Mouse (Mus musculus): ENCODE measurements at regions not wholly inside any gene's neighbourhood (a gene's known extent, or its start where the extent isn't known, plus 50 kb on each side); places are given as distances from the start of the nearest gene placed in this dataset.

DNA sequence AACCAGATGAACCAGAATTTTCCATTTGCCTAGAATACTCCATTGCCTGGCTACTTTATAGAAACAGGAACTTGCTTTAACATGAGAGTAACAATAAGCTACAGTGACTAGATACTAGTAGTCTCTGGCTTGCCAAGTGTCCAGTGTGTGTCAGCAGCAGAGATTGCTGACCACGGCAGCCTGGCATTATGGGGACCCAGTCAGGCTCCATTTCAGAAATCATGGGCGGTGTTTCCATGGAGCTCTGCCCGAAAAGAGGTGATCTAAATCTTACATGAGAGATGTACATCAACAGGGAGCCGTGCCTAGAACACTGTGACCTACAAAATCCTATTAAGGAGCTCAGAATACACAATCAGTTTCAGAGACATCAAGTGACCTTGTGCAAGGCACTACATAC is 160.8 kb upstream of the Bcl6 start:
- DNase-seq (ENCODE audit: low read depth) = peak; percentile 40

DNA sequence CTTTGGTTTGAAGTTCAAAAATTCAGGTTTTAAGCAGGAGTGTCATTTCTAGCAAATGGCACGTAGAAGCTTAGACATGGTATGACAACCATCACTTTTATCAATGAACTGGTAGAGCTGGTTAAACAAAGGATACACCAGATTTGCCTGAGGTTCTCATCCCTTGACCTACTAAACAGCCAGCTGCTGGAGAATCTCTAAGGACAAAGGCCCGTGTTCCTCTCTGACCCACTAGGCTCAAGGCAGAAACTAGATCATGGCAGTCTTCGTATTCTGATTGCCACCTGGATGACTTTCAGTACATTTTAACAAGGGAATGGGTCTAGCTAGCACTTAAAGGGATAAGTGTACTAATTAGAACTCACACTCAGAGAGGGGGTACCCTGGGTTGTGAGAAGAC is 155.2 kb upstream of the Bcl6 start:
- DNase-seq (ENCODE audit: low read depth) = no peak

DNA sequence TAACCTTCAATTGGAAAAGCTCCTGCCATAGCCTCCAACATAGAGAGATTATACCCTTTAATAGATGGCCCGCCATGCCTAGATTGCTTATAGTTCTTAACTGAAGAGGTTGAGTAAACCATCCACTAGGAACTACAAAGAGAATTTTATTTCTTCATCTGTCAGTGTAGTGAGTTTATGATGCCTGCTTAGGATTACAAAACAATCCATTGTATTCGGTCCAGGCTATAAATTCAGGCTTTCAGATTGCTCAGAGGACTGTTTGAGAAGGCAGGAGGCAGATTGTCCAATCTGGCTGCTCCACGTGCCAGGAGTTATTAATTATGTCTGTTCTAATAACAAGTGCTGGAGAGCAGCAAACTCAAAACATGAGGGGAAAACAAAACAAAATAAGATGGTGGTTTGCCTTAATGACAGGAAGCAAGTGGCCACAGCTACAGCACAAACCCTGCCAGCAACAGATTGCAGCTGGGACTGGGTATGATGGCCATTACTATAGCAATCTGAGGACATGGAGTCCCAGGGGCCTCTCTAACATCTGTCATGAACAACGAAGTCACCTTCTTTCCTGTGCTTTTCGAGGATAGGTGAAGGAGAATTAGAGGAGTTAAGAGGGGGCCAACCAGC is 154.4 kb upstream of the Bcl6 start:
- DNase-seq (ENCODE audit: low read depth) = no peak

DNA sequence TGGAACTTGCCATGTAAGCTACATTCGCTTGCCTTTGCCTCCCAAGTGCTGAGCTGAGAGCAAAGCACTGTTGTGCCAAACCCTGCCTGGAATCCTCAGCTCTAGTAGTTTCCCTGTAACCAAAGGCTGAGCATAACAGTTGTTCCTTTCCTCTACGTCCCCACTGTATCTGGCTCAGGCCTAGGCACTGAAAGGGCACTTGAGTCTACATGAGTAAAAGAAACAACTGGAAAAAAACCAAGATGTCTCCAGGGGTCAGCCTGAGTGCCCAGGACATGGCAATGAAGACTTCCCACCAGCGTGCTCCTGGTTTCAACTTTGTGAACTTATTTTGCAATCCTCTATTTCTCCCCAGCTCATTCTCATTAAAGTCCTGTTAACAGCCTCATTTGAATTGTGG is 150.5 kb upstream of the Bcl6 start:
- DNase-seq (ENCODE audit: low read depth) = no peak

DNA sequence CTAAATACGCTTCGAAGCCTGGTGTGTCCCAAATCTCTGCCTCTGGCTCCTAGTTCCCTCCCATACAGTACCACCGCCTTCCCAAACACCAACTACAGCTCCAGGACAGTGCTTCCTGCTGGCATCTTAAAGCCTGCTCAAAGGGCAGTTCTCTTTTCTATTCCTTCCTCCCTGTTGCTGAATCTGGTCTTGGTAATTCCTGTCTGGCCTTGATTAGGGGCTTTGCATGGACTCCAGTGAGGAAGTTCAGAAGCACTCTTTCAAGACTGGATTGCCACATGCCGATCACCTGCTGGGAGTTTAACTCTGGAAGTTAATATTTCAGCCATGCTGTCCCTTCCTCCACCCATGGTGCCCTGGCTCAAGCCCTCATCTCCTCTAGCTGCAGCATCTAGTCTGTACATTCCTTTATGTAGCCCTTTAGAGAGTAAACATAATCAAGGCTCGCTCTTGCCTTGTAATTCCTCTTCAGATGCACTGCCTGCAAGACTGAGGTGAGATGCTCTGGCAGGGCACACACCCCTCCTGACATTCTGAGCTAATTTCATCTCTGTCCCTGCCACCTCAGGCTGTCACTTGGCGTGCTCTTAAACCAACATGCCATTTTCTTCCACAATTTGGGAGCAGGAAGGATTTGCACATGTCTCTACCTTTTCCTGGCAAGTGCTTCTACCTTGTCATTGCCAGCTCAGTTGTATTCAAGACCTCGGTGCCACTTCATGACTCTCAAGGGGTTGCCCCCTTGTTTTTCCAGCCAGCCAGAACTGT is 148.8 kb upstream of the Bcl6 start:
- no peak for DNase-seq (ENCODE audit: low read depth)

DNA sequence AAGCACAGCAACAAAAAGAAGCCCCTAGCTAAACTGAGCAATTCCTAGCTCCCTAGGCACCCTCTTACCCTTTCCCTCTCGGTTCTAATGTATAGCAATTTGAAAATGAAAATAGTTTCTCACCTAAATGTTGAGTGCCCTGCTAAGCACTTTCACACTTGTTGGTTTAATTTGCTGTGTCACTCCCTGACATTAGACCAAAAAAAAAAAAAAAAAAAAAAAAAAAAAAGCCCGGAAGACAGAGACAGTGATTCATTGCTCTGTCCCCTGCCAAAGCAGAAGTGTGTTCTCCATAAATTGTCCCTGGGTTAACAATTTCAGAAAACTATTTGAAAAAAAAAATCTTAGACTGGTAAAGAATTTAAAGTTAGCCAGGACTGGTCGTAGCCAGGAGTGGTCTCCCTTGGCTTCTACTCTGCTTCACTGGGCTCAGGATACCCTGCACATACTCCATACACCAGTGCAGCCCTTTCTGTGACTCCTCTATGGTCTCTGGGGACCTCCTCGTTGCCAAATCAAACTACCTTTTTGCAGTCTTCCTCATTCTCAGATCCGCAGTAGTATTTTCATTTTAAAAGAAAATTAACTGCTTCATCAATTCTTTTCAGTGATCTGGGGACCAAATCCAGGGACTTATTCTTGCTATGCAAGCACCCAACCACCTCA is 148.0 kb upstream of the Bcl6 start:
- DNase-seq (ENCODE audit: low read depth) = peak; percentile 87

GRCm38 (mm10) chr16:24135841-24136240 is 147.2 kb upstream of the Bcl6 start:
- peak; percentile 84 for DNase-seq (ENCODE audit: low read depth)

DNA sequence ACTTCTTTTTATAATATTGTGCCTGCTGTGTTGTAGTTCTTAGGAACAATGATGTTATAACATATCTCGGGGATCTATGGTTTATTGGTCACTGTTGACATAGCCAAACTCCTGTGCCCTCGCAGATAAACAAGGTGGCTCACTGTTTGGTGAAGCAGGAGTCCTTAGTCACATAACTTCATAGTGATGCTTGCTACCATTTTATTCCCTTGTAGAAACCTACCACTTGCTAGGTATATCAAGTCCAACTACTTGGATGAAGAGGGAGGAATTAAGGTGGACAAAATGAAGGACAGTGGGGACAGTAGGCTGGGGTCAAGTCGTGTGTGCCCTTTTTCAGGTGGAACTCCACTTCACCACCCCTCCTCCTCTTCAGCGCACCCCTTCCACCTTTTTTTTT is 146.7 kb upstream of the Bcl6 start:
- no peak for DNase-seq (ENCODE audit: low read depth)

- no peak for DNase-seq (ENCODE audit: low read depth)
These were observed 145.9 kb upstream of the Bcl6 start for GRCm38 (mm10) chr16:24134486-24135050.

DNA sequence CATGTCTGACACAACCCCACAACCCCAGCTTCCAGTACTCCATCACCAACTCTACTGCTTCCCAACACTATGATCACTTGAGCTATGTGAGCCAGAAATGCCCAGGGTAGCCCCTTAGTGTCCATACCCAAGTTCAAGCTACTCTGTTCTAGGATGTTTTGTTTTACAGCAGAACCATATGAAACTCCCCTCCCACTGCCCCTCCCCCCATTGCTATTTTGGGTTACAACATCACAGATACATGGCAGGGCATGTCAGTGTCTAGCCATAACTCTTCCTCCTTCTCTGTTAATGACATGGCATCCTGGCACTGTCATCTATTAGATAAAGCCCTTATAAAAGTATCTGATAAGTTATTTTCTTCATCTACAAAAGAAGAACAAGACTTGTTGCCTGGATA is 142.0 kb upstream of the Bcl6 start:
- no peak for DNase-seq (ENCODE audit: low read depth)

DNA sequence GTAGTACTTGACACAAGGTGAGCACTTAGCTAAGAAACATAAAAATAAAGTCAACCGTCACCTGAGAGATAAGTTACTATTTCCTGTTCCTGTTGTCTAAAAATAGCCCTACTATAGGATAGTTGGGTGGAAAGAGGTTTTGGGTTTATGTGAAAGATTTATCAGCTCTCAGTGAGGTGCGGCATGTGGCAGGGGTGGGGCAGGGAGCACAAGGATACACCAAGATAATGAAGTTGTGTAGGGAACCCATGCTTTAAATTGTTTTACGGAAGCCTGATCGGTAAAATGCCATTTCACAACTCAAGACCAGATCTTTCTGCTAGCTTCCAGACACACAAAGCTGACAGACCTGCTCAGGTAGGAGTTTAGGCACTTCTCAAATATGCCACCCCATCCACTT is 141.0 kb upstream of the Bcl6 start:
- DNase-seq (ENCODE audit: low read depth) = no peak

DNA sequence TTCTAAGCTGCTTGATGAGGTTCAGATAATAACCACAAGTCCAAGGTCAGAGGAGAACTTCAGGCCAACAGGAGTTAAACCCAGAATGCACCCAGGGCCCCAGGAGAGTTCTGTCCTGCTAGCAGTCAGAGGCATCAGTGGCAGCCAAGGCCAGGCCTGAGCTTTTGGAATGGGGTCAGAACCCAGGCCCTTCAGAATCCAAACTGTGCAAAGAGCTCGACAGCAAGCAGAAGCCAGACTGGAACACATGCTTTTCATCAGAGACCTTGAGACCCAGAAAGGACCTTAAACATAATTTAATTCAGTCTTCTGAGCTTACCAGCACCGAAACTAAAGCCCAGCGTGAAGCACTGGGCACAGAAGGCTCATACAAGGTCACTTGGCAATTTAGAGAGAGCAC is 139.9 kb upstream of the Bcl6 start:
- no peak for DNase-seq (ENCODE audit: low read depth)

GRCm38 (mm10) chr16:24124766-24125165 is 136.1 kb upstream of the Bcl6 start:
- no peak for DNase-seq (ENCODE audit: low read depth)

DNA sequence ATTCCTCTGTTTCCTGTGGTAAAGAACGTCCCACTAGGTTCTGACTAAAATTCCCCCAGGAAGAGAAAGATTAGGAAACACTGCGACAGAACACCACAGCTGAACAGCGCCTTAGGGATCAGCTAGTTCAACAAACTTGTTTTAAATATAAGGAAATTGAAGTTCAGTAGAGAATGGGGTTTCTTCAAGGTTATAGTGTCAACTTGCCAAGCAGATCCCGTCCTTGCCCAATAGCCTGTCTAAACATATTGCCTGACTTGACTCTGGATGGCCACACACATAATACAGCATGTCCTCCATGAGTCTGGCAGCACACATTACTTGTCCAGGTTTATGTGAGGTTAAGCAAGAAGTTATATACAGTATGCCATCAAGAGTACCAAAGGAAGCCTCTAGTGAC is 135.4 kb upstream of the Bcl6 start:
- DNase-seq (ENCODE audit: low read depth) = no peak

GRCm38 (mm10) chr16:24121633-24122032 is 133.0 kb upstream of the Bcl6 start:
- no peak for DNase-seq (ENCODE audit: low read depth)

DNA sequence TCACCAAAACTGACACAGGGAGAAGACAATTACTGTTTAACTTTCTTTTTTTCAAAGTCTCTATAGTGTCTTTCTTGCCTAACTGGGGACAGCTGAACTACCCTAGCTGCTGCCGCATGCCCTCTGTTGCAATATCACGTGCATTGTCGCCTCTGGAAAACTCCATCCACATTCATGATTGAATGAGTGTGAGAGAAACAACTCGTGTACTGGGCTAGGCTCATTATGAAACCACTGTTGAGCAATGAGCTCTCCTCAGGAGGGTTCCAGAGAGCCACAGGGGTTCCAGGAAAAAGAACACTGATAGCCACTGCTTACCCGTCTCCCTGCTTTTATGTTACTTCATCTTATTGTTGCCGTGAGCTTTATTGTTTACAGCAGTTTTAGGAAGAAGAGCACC is 132.2 kb upstream of the Bcl6 start:
- DNase-seq (ENCODE audit: low read depth) = peak; percentile 36

DNA sequence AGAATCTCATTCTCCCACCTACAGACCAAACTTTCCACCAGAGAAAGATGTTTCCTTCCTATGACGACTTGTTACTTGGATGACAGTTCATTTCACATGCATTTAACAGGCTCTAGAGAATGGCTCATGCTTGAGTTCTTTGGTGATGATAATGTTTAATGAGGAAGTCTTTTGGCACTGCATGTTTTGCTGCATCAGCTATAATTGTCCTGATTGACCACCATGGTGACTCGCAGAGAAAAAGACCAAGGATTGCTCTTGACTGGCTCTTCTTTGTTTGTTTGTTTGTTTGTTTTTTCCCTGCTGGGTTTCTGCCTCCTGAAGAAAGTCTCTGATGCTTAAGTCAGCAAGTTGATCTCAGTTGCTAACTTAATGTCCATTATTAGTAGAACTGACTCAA is 129.8 kb upstream of the Bcl6 start:
- DNase-seq (ENCODE audit: low read depth) = no peak

DNA sequence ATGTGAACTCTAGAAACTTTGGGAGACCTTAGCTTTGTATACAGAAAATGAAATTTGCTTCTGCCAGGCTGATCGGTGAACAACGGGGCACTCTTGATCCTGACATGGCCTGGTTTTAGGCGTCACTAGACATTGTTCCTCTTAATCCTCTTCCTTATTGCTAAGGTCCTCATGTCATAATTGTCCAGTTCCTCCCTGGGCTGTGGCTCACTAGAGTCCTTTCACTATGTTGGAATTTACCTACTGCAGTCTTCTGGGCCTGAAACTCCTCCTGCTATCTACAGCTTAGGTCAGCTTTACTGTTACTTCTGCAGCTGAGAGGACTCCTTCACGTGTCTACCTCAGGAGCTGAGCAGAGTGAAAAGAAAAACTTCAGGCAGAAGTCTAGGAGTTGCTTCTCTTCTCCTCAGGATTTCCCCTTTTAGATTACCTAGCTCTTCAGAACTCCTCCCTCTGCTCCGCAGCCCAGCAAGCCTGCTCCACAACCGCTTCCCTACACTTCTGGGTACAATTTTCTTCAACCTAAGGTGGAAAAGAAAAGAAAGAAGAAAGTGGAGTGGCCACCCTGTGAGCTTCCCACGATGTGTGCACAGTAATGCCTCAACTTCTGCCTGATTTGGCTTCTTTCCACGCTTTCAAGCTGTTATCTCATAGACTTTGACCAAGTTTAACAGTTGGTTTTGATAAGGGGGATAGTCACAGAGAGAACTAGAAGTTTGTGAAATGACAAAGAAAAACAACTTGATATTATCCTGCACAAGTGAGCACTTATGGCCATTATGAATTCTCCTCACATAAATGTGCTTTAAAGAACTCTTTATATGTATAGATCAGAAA is 114.4 kb upstream of the Bcl6 start:
- peak; percentile 36 for DNase-seq (ENCODE audit: low read depth)

DNA sequence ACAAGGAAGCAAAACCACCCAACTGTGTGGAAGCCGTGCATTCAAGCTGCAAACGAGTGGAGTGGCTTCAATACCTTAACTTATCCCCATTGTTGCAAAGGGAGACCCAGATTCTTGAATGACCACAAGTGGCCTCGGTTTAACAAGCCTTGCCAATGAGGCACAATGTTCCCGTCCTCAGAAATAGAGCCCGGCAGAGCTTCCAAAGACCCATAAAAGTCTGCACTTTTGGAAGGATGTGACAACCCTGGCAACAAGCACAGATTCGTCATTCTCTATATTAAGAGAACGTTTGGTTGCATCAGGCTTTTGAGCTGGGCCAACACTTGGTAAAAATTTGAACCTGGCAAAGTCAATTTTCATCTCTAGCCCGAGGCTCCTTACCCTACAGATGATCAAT is 108.9 kb upstream of the Bcl6 start:
- no peak for DNase-seq (ENCODE audit: low read depth)

GRCm38 (mm10) chr16:24096076-24096475 is 107.4 kb upstream of the Bcl6 start:
- no peak for DNase-seq (ENCODE audit: low read depth)

- DNase-seq (ENCODE audit: low read depth) = no peak
These were observed 107.0 kb upstream of the Bcl6 start for GRCm38 (mm10) chr16:24095630-24096029.

DNA sequence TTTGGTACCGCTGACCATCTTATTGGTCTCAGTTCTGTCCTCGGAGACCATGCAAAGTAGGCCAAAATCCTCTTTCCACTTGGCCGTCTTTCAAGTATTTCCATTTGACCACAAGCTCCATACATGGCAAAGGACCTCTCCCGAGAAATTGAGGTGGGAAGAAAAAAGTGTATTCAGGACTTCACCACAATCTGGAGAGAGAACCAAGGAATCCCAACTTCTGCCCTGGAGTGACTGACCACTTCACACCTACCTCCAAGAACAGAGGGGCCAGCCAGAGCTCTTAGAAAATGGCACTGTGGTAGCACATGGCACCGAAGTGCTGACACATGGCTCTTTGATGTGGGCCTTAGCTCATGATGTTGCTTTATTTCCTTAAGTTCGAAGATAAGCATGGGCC is 105.9 kb upstream of the Bcl6 start:
- no peak for DNase-seq (ENCODE audit: low read depth)

Measured in 416B (cell line).